Mouse (Mus musculus): ENCODE measurements at regions not wholly inside any gene's neighbourhood (a gene's known extent, or its start where the extent isn't known, plus 50 kb on each side); places are given as distances from the start of the nearest gene placed in this dataset.

DNA sequence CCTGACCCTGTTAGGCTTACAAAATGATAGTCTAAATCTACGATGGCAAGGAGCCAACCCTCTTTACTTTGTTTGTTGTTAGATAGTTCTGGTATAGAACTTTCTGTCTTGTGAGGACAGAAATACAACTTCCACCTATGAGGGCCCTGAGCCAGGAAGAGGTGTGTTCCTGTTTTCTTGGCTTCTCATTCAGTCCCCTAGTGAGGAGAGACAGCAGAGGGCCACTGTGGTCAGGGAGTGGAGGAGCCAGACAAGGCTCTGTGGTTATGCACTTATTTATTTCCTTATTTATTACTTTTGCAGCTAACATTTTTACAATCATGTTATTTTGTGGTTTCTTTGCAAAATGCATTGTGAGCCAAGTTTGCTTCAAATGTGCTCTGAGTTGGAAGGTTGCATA lies 202.9 kb upstream of the Tprg start:
- no peak for TF ChIP-seq CTCF (IDR thresholded peaks at IDR 0.05; ENCODE audit: low read depth, low read length)
- TF ChIP-seq POLR2A (IDR thresholded peaks at IDR 0.05; ENCODE audit: extremely low read depth, insufficient read depth, low read length): no peak
